Mouse (Mus musculus) heart, embryonic 13.5 days (tissue): ENCODE measurements at regions not wholly inside any gene's neighbourhood (a gene's known extent, or its start where the extent isn't known, plus 50 kb on each side); places are given as distances from the start of the nearest gene placed in this dataset.

Experiments used
- ATAC-seq: fragments of 200-750 bp; cut with Nextera tagmentation; 2 replicates; pipeline ENCODE4 v1.8.0; 2017; ENCODE audit warnings: moderate TSS enrichment; ENCODE audit not compliant: insufficient number of reproducible peaks, low FRiP score, low TSS enrichment; ENCODE audit errors: extremely low read depth
- H3K27ac ChIP-seq: fragments of 300-500 bp; sonication (generic); replicated peaks from 2 replicates; pipeline ENCODE4 v1.5.1; 2015; ENCODE audit warnings: moderate library complexity, mild to moderate bottlenecking, inconsistent platforms
- H3K27me3 ChIP-seq: fragments of 300-500 bp; sonication (generic); replicated peaks from 2 replicates; pipeline ENCODE4 v1.6.1; 2015; ENCODE audit warnings: mild to moderate bottlenecking, inconsistent platforms
- H3K36me3 ChIP-seq: fragments of 300-500 bp; sonication (generic); 2 replicates; pipeline ENCODE4 v1.6.1; 2015; ENCODE audit warnings: mild to moderate bottlenecking, inconsistent platforms
- H3K4me1 ChIP-seq: fragments of 300-500 bp; sonication (generic); 2 replicates; pipeline ENCODE4 v1.6.1; 2015; ENCODE audit warnings: inconsistent platforms
- H3K4me2 ChIP-seq: fragments of 300-500 bp; sonication (generic); 2 replicates; pipeline ENCODE4 v1.6.1; 2015; ENCODE audit warnings: inconsistent platforms, mild to moderate bottlenecking, moderate library complexity
- H3K4me3 ChIP-seq: fragments of 300-500 bp; sonication (generic); 2 replicates; pipeline ENCODE4 v1.5.1; 2015; ENCODE audit warnings: moderate library complexity, mild to moderate bottlenecking, inconsistent platforms
- H3K9ac ChIP-seq: fragments of 300-500 bp; sonication (generic); 2 replicates; pipeline ENCODE4 v1.6.1; 2015; ENCODE audit warnings: inconsistent platforms, mild to moderate bottlenecking, moderate library complexity
- H3K9me3 ChIP-seq: fragments of 300-500 bp; sonication (generic); 2 replicates; pipeline ENCODE4 v1.6.1; 2016; ENCODE audit warnings: inconsistent platforms
- WGBS: fragments of 180-500 bp; shearing (Covaris S2); methylation state at CpG from one replicate; pipeline ENCODE4 v1.1.7; 2015; ENCODE audit warnings: mixed read lengths; 5-methylcytosine and 5-hydroxymethylcytosine counted together

DNA sequence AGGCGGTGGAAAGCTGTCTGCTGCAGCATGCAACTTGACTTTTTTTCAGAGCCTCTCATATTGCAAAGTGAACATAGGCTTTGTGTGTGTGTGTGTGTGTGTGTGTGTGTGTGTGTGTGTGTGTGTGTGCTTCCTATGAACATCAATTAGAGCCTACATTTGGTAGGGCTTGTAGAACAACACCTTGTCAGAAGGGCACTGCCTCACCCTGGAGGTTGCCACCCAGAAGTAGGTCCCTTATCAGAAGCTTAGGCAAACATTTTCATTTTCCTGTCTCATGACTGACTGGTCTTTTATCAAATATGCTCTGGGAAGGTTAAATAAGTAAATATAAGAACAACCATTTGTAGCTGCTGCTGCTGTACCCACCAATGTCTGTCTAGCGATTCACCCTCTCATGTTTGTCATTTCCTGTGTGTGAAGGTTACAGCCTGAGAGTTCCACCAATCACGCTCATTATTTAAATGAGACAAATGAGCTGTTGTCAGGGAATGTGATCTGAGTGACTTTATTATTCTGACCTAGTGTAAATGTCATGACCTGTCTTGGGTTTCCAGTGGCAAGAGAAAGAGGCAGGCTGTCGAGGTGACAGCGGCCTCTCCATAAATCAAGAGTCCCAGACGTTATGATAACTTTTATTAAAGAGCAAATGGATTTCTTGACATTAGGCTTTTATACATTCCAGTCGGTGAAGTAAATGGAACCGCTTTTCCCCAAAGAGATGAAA lies 310.1 kb downstream of the Irx1 start:
- Histone ChIP-seq H3K27ac (no peak overlapping the region), H3K4me3 (no peak overlapping the region), H3K27me3 (no peaks in the 10 kb centered on the region), H3K4me1 (0 out of 2 replicates have a peak, but pooled peaks cover under 1% of the 10 kb centered on the region), H3K9me3 (no peaks in the 10 kb centered on the region), H3K4me2 (no peak overlapping the region), H3K36me3 (no peaks in the 10 kb centered on the region), H3K9ac (no peak overlapping the region)
- ATAC-seq: no peak
- WGBS: 59% methylated on average over 8 of the region's 8 CpGs

DNA sequence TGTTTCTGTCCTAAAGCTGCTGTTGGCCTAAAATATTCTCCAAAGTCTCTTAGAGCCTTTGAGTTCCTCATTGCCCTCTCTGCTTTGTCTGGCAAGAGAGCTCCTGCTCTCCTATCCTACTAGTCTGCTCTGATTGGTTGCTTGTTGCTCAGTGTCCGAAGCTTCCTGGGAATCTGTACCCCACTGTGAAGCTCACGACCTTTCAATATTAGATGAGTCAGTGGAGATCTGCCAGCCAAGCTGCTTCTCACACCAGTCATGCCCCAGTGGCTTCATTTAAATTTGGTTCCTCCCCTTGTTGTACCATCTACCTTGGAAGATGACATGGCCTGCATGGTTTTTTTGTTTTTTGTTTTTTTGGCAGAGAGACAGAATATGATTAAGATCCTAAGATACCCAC lies 313.6 kb downstream of the Irx1 start:
- WGBS: 24% methylated on average over 2 of the region's 2 CpGs
- H3K27me3 ChIP-seq: no peaks in the 10 kb centered on the region
- H3K4me3 ChIP-seq: no peak overlapping the region

DNA sequence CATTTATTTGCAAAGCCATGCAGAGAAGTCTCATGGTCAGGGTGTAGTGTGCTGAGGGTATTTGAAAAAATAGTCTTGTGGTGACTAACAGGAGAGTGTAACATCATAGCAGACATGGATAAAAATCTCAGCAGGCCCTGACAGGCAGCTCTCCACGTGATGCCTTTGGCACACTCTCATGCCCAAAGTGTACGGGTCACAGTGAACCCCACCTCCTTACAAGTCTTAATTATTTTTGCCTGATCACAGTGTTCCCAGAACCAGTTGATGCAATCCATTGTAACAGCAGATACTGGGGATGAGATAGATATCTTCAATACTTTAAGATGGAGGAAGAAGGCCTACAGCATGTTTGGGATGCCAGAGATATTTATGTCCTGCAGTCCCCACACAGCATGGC lies 314.5 kb downstream of the Irx1 start:
- H3K4me2 ChIP-seq: no peak overlapping the region
- ATAC-seq: no peak
- H3K27ac ChIP-seq: no peak overlapping the region
- no peaks in the 10 kb centered on the region for H3K36me3 ChIP-seq
- no peak overlapping the region for H3K4me3 ChIP-seq
- H3K9me3 ChIP-seq: no peaks in the 10 kb centered on the region
- peaks cover 16% of the 10 kb centered on the region for H3K4me1 ChIP-seq
- WGBS: 50% methylated on average over 2 of the region's 2 CpGs
- no peak overlapping the region for H3K9ac ChIP-seq
- no peaks in the 10 kb centered on the region for H3K27me3 ChIP-seq

More for the DNA sequence above, 313.6 kb downstream of the Irx1 start:
- Histone ChIP-seq H3K4me2 (no peak overlapping the region), H3K4me1 (peaks cover 16% of the 10 kb centered on the region), H3K36me3 (no peaks in the 10 kb centered on the region), H3K27ac (no peak overlapping the region), H3K9me3 (no peaks in the 10 kb centered on the region), H3K9ac (no peak overlapping the region)
- no peak for ATAC-seq

- ATAC-seq: no peak
- H3K4me3 ChIP-seq: no peak overlapping the region
- H3K9ac ChIP-seq: no peak overlapping the region
- no peaks in the 10 kb centered on the region for H3K36me3 ChIP-seq
- H3K27me3 ChIP-seq: no peaks in the 10 kb centered on the region
- H3K4me2 ChIP-seq: no peak overlapping the region
- H3K9me3 ChIP-seq: no peaks in the 10 kb centered on the region
- H3K27ac ChIP-seq: no peak overlapping the region
- 36% methylated on average over 2 of the region's 2 CpGs for WGBS
- H3K4me1 ChIP-seq: peaks cover 7% of the 10 kb centered on the region
These were observed 332.1 kb downstream of the Irx1 start for GRCm38 (mm10) chr13:71631447-71631846.

DNA sequence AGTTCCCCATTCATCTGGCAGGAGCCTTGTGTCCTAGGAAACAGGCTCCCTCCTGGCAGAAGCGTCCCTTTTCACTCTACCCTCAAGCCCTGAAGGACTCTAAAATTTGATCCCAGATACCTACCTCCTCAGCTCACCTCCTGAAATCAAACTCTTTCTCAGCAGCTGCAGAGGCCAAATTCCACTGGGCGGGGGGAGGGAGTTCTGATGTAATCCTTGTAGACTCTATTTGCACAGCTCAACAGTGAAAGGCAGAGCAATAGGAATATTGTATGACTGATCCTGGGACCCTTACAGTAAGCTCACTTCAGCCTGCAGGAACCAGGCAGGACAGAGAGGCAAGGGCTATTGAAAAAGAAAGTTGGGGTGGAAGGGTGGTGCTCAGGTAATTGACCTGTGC lies 346.3 kb downstream of the Irx1 start:
- no peaks in the 10 kb centered on the region for H3K9me3 ChIP-seq
- no peak overlapping the region for H3K4me3 ChIP-seq
- H3K36me3 ChIP-seq: no peaks in the 10 kb centered on the region
- peaks cover 36% of the 10 kb centered on the region for H3K4me1 ChIP-seq
- H3K27ac ChIP-seq: no peak overlapping the region
- no peaks in the 10 kb centered on the region for H3K27me3 ChIP-seq
- no peak for ATAC-seq
- H3K9ac ChIP-seq: no peak overlapping the region
- WGBS: 23% methylated on average over 2 of the region's 2 CpGs
- H3K4me2 ChIP-seq: no peak overlapping the region

DNA sequence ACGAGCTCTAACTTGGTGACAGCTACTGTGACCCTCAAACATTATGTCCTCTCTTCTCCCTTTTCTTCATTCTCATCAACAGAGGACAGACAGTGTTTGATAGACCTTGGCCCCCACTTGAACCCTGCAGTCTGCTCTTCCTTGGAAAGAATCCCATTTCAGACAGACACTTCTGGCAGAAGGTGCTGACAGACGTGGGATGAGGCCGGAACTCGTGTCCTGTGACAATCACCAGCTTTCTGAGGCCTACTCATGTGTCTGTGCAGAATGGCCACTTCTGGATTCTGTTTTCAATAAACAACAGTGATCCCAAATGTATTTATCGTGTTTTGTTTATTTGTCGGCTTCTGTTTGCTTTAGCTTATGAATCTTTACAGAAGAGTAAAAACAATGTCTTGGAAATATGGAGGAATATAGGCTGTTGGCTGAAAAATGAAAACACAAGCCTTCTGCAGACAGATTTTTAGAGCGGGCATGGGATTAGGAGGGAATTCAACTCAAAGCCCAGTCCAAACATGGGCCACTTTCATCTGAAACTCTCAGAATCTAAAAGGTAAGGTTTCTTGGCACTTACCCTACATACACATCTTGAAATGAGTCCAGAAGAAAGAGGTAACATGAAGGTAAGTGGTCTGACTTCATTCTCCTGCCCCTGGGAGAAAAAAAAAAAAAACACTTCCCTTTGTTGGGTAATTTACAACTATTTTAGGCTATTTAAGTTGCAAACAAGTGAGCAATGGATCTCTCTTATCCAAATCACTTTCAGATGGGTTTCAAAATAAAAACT lies 350.9 kb downstream of the Irx1 start:
- peaks cover 28% of the 10 kb centered on the region for H3K4me1 ChIP-seq
- whole genome bisulfite sequencing: 52% methylated on average over 7 of the region's 7 CpGs
- H3K27me3 ChIP-seq: no peaks in the 10 kb centered on the region
- no peak overlapping the region for H3K4me2 ChIP-seq
- no peak overlapping the region for H3K9ac ChIP-seq
- no peak overlapping the region for H3K27ac ChIP-seq
- no peak for ATAC-seq
- no peaks in the 10 kb centered on the region for H3K36me3 ChIP-seq
- H3K4me3 ChIP-seq: no peak overlapping the region
- no peaks in the 10 kb centered on the region for H3K9me3 ChIP-seq

- no peak overlapping the region for H3K4me3 ChIP-seq
- H3K27me3 ChIP-seq: no peaks in the 10 kb centered on the region
- no peak overlapping the region for H3K9ac ChIP-seq
- no peaks in the 10 kb centered on the region for H3K36me3 ChIP-seq
- no peaks in the 10 kb centered on the region for H3K9me3 ChIP-seq
- ATAC-seq: no peak
- H3K4me1 ChIP-seq: no peaks in the 10 kb centered on the region
- H3K27ac ChIP-seq: no peak overlapping the region
- 40% methylated on average over 4 of the region's 4 CpGs for WGBS
- H3K4me2 ChIP-seq: no peak overlapping the region
These were observed 381.0 kb downstream of the Irx1 start for GRCm38 (mm10) chr13:71582486-71582885.

DNA sequence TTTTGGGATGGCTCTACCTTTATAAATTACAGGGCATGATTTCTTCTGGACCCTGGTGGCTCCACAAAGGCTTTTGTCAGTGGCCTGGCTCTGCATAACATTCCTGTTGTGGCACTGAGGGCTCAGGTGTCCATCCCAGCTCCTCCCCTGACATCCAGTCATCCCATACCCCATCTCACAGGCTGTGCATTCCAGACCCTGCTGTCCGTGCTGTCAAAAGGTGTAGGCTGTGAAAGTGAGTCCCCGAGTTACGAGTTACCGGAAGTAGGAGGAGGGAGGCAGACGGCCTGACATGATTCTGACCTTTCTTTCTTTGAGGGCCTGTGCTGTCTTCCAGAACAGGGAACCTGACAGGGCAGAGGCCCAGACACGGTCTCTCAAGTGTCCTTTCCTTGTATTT lies 397.6 kb downstream of the Irx1 start:
- 50% methylated on average over 6 of the region's 6 CpGs for WGBS
- Histone ChIP-seq H3K27me3 (no peaks in the 10 kb centered on the region), H3K4me3 (no peak overlapping the region), H3K4me1 (no peaks in the 10 kb centered on the region), H3K4me2 (no peak overlapping the region), H3K36me3 (no peaks in the 10 kb centered on the region), H3K27ac (no peak overlapping the region), H3K9me3 (no peaks in the 10 kb centered on the region), H3K9ac (no peak overlapping the region)
- ATAC-seq: no peak

DNA sequence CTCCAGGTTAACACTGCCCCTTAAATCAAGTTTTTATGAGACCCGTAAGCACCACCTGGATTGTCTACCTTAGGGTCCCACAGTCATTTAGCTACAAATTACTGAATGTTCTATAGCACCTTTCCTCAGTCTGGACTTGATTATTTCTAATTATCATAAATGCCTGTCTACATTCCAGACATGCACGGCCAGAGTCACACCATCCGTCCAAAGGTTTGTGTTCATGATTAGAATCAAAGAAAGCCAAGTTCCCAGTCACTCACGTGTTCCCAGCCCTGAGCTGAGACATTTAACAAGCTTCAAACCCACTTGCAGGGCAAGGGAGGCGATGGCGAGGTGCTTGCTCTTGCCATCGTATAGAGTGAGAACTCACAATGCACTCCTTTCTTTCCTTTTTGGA lies 398.1 kb downstream of the Irx1 start:
- Histone ChIP-seq H3K27ac (no peak overlapping the region), H3K9me3 (no peaks in the 10 kb centered on the region), H3K4me2 (no peak overlapping the region), H3K36me3 (no peaks in the 10 kb centered on the region), H3K4me3 (no peak overlapping the region), H3K4me1 (no peaks in the 10 kb centered on the region), H3K27me3 (no peaks in the 10 kb centered on the region), H3K9ac (no peak overlapping the region)
- ATAC-seq: no peak
- 75% methylated on average over 7 of the region's 7 CpGs for WGBS

DNA sequence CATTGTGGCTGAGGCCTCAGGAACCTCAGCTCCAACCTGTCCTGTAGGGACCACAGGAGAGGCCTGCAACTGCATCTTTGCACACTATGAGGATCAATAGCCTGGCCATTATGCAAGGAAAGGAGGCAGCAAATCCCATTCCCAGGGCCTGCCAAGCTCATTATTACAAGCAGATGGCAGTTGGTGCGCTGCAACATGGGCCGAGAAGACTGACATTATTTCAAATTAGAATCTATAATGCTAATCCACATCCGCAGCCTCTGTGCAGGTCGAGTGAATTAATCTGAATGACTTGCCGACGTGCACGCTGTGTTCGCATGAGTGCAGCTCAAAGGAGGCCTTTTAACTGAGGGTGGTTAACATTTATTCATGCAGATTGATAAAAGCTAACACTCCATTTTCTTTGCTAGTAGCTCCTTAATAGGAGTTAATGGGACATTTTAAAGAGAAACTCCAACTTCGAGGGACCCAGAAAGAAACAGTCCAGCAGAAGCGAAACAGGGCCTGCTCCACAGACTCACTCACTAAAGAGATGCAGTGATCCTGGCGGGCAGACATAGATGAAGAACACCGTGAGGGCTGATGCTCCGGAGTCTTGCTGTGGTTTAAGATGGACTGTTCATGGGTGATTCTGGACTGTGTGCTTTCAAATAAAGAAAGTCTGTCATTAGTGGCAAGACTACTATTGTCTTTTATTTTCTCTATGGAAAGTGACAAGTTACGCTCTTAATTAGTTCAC lies 404.9 kb downstream of the Irx1 start:
- H3K9me3 ChIP-seq: no peaks in the 10 kb centered on the region
- H3K9ac ChIP-seq: no peak overlapping the region
- H3K36me3 ChIP-seq: no peaks in the 10 kb centered on the region
- H3K27ac ChIP-seq: no peak overlapping the region
- no peak overlapping the region for H3K4me2 ChIP-seq
- ATAC-seq: no peak
- 85% methylated on average over 14 of the region's 14 CpGs for WGBS
- H3K4me1 ChIP-seq: no peaks in the 10 kb centered on the region
- no peaks in the 10 kb centered on the region for H3K27me3 ChIP-seq
- no peak overlapping the region for H3K4me3 ChIP-seq

- H3K27ac ChIP-seq: no peak overlapping the region
- no peaks in the 10 kb centered on the region for H3K9me3 ChIP-seq
- H3K27me3 ChIP-seq: no peaks in the 10 kb centered on the region
- no peak overlapping the region for H3K9ac ChIP-seq
- no peak overlapping the region for H3K4me2 ChIP-seq
- H3K4me1 ChIP-seq: no peaks in the 10 kb centered on the region
- no peaks in the 10 kb centered on the region for H3K36me3 ChIP-seq
- WGBS: 76% methylated on average over 6 of the region's 6 CpGs
- no peak for ATAC-seq
- H3K4me3 ChIP-seq: no peak overlapping the region
These were observed 408.1 kb downstream of the Irx1 start for GRCm38 (mm10) chr13:71555471-71555870.
